In the genomic region with DNA sequence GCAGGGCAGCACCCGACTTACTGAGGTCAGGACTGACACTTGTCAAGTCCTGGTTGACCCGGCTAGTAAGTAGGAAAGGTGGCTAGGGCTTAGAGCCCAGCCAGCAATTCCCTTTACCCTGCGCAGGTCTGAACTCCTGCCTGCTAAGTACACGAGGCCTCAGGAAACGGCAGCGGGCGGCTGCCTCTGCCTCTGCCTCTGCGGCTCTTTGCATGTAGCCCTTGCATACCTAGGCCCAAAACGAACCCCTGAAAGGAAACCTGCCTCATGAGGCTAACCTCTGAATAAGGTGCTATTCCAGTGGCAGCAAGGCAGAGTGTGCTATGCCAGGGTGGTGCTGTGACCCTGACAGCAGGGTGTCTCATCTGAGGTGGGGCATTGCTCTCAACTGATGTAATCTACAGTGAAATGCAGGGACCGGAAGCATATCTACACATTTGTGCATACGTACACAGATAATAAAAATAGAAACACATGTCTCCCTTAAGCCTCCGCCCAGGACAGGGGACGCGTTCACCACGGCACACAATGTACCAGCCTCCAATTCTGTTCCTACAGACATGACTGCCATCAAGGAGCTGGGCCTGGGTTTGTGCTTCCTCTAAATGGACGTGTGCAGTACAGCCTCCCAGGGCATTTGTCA, we compare ENCODE assay signal across 10 mouse cellular contexts. TPM values are rescaled to one million over a fixed set of nuclear protein-coding genes. Genes with fewer than 3 reads are reported as not detected.
DNase-seq lines count a peak whose midpoint lies in the region; ATAC-seq and TF ChIP-seq lines count a peak whose summit lies in the region.
"Had no signal": no experiment of that assay in that cellular context is flagged by ENCODE, and none has a peak within 500 bp of the region (broad histone marks: within the 10 kb centered on the region; RNA-seq: fewer than 3 reads in every experiment).

No protein-coding gene starts in this region.

- H3K9ac ChIP-seq in stomach, postnatal 0 days (ENCODE audit: low read length), result peak overlapping the region; percentile 23; the same call in 1 of the 2 replicates

- no peak overlapping the region for H3K4me2 ChIP-seq in stomach, postnatal 0 days (replicated peaks; ENCODE audit: low read depth)

- peak overlapping the region; percentile 94 for H3K27ac ChIP-seq in macrophage
- H3K27ac ChIP-seq in stomach, postnatal 0 days (replicated peaks), result peak overlapping the region; percentile 63

- no peak for TF ChIP-seq CTCF in stomach, postnatal 0 days (IDR thresholded peaks at IDR 0.05; ENCODE audit: low read depth)

- H3K9me3 ChIP-seq in stomach, postnatal 0 days (ENCODE audit: control insufficient read depth, low read length), result no peaks in the 10 kb centered on the region

- no peak for TF ChIP-seq EP300 in stomach, postnatal 0 days (optimal IDR thresholded peaks at IDR 0.05)

- DNase-seq in cerebellum, adult 11-12 months, result peak; percentile 22
- DNase-seq in cerebellum, adult 9-11 months, result no peak
- DNase-seq in lung, postnatal 36 days, result peak; percentile 35
- DNase-seq in lung, postnatal 4 days, result no peak
- no peak for DNase-seq in stomach, postnatal 0 days (ENCODE audit: low spot score)
- no peak for DNase-seq in retina, embryonic 14.5 days (ENCODE audit: low spot score)

- no peaks in the 10 kb centered on the region for H3K27me3 ChIP-seq in stomach, postnatal 0 days (ENCODE audit: control insufficient read depth, insufficient read depth, low read length)

- 31% methylated on average over 16 of the region's 16 CpGs for WGBS in macrophage (ENCODE audit: missing documents)
- 45% methylated on average over 16 of the region's 16 CpGs for WGBS in stomach, postnatal 0 days

- no peak for ATAC-seq in stomach, postnatal 0 days (ENCODE audit: low FRiP score, low TSS enrichment)
- no peak for ATAC-seq in erythroblast, adult 5-6 weeks (replicated peaks; ENCODE audit: low FRiP score, poor library complexity, severe bottlenecking)

- H3K4me3 ChIP-seq in macrophage (ENCODE audit: inconsistent target), result no peak overlapping the region
- H3K4me3 ChIP-seq in stomach, postnatal 0 days (ENCODE audit: low read depth, low read length), result no peak overlapping the region

- H3K36me3 ChIP-seq in macrophage (ENCODE audit: inconsistent target), result peaks cover 36% of the 10 kb centered on the region
- peaks cover 12% of the 10 kb centered on the region for H3K36me3 ChIP-seq in stomach, postnatal 0 days (ENCODE audit: control insufficient read depth, insufficient read depth, low read length)

- H3K4me1 ChIP-seq in stomach, postnatal 0 days (replicated peaks; ENCODE audit: control insufficient read depth, insufficient read depth), result peaks cover 2% of the 10 kb centered on the region; the same call in 1 of the 2 replicates

- H3K79me2 ChIP-seq in macrophage (ENCODE audit: inconsistent target), result peaks cover 37% of the 10 kb centered on the region

RNA-seq across cellular contexts. Expression of a gene that starts 8.5 kb away (rescaled TPM):
- 100 to 1,000 TPM in 1 of 26 experiments, 10 to 100 TPM in 22, 1 to 10 TPM in 3; 7.7 to 100 (median 40.4) TPM for total RNA-seq in macrophage (2018; cell fraction: chromatin; rRNA removed)
- total RNA-seq in macrophage (2018; cell fraction: cytosol; rRNA removed), result 10 to 100 TPM; 15.4 to 40.7 (median 27.7) TPM
- total RNA-seq in macrophage (2018; cell fraction: nucleus; rRNA removed), result 10 to 100 TPM; 11.9 to 74.8 (median 32.5) TPM
- polyA plus RNA-seq in macrophage (2018), result 29.3 to 43.5 TPM (median 39.1 TPM) in 3 replicates
- 21.2 and 22.6 TPM in 2 replicates for polyA plus RNA-seq in stomach, postnatal 0 days (2015; fragmentation: Nextera tagmentation; extraction: Ambion mirVana)
- 15.8 and 15.9 TPM in 2 replicates for total RNA-seq in erythroblast, adult 5-6 weeks (2015; ENCODE audit: low replicate concordance)
- total RNA-seq in erythroblast, adult 5-6 weeks (2017; ENCODE audit: low replicate concordance), result 5.6 and 9.4 TPM in 2 replicates

RNA-seq across cellular contexts. Expression of a gene that starts 30.1 kb away (rescaled TPM):
- total RNA-seq in macrophage (2018; cell fraction: chromatin; rRNA removed), result 10 to 100 TPM in 15 of 26 experiments, 1 to 10 TPM in 11; 2.0 to 34.1 (median 12.3) TPM
- total RNA-seq in macrophage (2018; cell fraction: cytosol; rRNA removed), result 10 to 100 TPM; 28.8 to 52.4 (median 40.9) TPM
- 10 to 100 TPM in 24 of 26 experiments, 1 to 10 TPM in 2; 4.9 to 57.3 (median 27.0) TPM for total RNA-seq in macrophage (2018; cell fraction: nucleus; rRNA removed)
- polyA plus RNA-seq in macrophage (2018), result 29.3 to 58.1 TPM (median 53.2 TPM) in 3 replicates
- 38.5 and 39.3 TPM in 2 replicates for polyA plus RNA-seq in stomach, postnatal 0 days (2015; fragmentation: Nextera tagmentation; extraction: Ambion mirVana)
- total RNA-seq in erythroblast, adult 5-6 weeks (2015; ENCODE audit: low replicate concordance), result 22.6 and 34.2 TPM in 2 replicates
- 10.0 and 14.6 TPM in 2 replicates for total RNA-seq in erythroblast, adult 5-6 weeks (2017; ENCODE audit: low replicate concordance)

RNA-seq across cellular contexts. Expression of a gene that starts 50.8 kb away (rescaled TPM):
- total RNA-seq in macrophage (2018; cell fraction: chromatin; rRNA removed), result not detected
- not detected for total RNA-seq in macrophage (2018; cell fraction: cytosol; rRNA removed)
- not detected for total RNA-seq in macrophage (2018; cell fraction: nucleus; rRNA removed)
- polyA plus RNA-seq in macrophage (2018), result not detected in 3 replicates
- 0.05 and 0.23 TPM in 2 replicates for polyA plus RNA-seq in stomach, postnatal 0 days (2015; fragmentation: Nextera tagmentation; extraction: Ambion mirVana)
- total RNA-seq in erythroblast, adult 5-6 weeks (2015; ENCODE audit: low replicate concordance), result not detected in 2 replicates
- not detected in 2 replicates for total RNA-seq in erythroblast, adult 5-6 weeks (2017; ENCODE audit: low replicate concordance)
- total RNA-seq: adrenal gland, postnatal 10 days; hematopoietic stem cell, adult 5-6 weeks had no signal

Comparison
In these comparisons a context has a peak if more than half of its experiments do, and no peak if none do; other contexts are left out.
1. DNase-seq: peak in cerebellum, adult 11-12 months (single experiment) and lung, postnatal 36 days (single experiment); none in cerebellum, adult 9-11 months (single experiment), lung, postnatal 4 days (0 of 2), stomach, postnatal 0 days (single experiment) and retina, embryonic 14.5 days (single experiment).